Mouse (Mus musculus): ENCODE measurements around the gene Npas2.

Gene Npas2

DNA sequence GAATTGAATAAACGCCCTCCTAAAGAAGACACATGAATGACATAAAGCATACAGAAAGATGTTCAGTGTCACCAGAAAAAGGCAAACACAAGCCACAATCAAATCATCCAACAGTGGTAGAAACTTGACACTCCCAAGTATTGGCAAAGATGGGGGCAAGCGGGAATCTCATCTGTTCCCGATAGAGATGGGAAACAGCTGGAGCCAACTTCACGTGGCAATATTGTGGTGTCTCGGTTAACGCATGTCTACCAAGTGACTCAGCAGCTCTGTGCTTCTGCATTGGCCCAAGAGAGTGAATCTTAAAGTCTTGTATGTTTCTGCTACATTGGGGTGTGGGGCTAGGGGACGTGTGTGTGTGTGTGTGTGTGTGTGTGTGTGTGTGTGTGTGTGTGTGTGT lies 89.8 kb downstream of the Npas2 start:
- DNase-seq (ENCODE audit: low spot score in 2 of 2) = no peak

GRCm38 (mm10) chr1:39284786-39285185 lies 91.3 kb downstream of the Npas2 start:
- DNase-seq (ENCODE audit: low spot score in 2 of 2) = no peak

DNA sequence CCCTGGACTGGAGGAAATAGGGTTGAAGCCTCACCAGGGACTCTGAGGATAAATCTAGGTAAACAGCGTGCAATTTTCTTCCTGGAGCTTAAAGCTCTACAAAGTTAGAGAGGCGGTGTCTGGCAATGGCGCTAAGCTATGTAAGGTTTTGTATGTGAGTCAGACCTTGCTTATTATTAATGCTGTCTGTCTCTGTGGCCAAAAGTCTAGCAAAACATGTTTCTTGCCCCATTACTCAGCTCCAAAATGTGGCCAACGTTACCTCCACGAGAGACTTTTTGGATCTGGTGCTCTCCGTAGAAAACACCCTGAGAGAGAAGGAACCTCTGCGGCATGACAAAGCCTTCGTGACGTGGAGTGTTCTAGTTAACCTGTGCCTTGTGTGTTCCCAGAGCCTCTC lies 93.5 kb downstream of the Npas2 start:
- no peak for DNase-seq (ENCODE audit: low spot score in 2 of 2)

GRCm38 (mm10) chr1:39287831-39288230 lies 94.3 kb downstream of the Npas2 start:
- DNase-seq (ENCODE audit: low spot score in 2 of 2) = no peak

DNA sequence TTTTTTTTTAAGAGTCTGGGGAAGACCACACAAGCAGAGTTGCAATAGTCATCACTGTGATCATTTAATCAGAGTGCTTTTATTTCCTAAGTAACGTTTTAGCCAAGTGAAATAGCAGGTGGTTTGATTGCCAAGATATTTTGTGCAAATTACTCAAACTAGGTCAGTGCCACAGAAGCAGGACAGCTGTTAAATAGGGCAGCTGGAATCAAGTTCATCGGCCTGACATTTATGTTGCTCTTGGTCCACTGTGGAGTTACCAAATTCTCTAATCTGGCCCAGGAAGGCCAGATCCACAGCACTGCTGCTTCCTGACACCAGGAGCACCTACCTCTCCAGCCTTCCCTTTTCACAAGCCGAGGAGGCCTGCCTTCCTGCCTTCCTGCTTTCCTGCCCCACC lies 94.9 kb downstream of the Npas2 start:
- DNase-seq (ENCODE audit: low spot score in 2 of 2) = no peak

GRCm38 (mm10) chr1:39292001-39292400 lies 98.5 kb downstream of the Npas2 start:
- DNase-seq (ENCODE audit: low spot score in 2 of 2) = no peak

DNA sequence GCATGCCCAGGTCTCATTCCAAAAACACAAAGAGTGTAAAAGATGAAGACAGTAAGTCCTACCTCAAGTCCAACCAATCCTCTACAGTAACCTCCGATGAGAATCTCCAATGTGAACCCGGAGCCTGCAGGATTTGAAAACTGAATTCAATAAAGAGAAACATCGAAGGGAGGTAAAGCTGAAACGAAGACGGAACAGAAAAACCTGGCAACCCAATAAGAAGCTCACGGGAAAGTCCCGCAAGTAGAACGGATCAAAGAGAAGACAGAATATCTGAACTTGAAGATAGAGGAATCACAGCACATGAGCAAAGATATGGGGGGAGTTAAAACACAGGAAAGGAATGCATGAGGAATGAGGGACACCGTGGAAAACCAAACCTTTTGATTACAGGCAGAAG lies 104.8 kb downstream of the Npas2 start:
- DNase-seq (ENCODE audit: low spot score in 2 of 2) = no peak

- DNase-seq (ENCODE audit: low spot score in 2 of 2) = no peak
Observed at GRCm38 (mm10) chr1:39300243-39300642, 106.7 kb downstream of the Npas2 start.

- DNase-seq (ENCODE audit: low spot score in 2 of 2) = no peak
Observed at GRCm38 (mm10) chr1:39300676-39301075, 107.1 kb downstream of the Npas2 start.

DNA sequence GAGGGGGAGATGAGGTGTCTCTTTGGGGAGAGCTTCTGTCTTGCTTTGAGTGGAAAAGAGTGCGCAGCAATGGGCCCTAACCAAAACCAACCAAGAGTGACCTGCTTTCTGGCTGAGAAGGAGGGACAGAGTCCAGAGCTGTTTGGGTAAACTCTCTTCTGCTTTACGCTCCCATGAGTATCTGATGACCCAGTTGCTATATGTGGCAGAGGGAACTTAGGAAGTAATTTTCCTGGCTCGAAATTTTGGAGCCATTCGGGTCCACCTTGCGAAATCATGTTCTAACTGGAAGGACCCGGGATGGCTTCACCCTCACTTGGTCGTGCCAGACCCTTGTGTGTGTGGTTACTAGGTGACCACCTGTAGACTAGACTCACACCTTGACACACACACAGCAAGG lies 108.7 kb downstream of the Npas2 start:
- no peak for DNase-seq (ENCODE audit: low spot score in 2 of 2)

DNA sequence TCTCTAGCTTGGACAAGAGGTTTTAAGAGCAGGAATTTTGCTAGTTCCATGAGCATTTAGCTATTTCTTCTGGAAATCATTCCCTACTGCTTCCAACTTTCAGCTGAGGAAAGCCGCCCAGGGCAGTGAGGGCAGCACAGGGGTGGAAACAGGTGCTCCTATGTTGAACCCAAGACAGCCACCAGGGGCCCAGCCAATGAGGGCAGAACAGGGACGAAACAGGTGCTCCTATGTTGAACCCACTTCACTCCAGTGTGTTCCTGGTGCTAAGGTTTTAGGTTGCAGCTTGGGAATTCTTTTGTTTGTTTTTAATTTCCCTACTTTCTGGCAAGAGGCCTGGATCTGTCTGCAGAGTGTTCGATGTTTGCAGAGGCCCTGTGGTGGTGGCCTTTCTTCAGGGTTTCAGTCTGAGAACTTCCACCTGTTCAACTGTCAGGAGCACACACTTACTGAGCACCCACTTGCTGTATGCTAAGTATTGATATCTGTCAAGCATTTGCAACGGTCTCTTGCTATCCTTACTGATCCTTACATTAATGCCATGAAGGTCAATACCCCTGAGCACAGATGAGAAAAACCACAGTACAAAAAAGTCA lies 109.6 kb downstream of the Npas2 start:
- no peak for DNase-seq (ENCODE audit: low spot score in 2 of 2)

GRCm38 (mm10) chr1:39307291-39307690 lies 113.8 kb downstream of the Npas2 start:
- DNase-seq (ENCODE audit: low spot score in 2 of 2) = no peak

DNA sequence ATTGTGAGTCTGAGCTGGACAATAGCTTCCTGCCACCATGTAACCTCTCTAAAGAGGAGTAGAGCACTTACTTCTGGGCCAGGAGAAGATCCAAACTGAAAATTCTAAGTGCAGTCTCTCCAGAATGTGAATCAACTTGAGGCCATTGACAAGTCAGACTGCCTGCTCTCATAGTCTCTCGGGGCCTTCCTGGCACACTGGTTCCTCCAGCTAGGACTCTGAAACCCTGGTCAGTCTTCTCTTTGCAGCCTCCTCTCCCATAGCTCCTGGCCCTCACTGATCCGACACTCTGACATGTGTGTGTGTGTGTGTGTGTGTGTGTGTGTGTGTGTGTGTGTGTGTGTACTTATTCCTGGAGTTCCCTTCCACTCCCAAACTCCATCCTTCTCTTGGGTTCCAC lies 114.4 kb downstream of the Npas2 start:
- no peak for DNase-seq (ENCODE audit: low spot score in 2 of 2)

DNA sequence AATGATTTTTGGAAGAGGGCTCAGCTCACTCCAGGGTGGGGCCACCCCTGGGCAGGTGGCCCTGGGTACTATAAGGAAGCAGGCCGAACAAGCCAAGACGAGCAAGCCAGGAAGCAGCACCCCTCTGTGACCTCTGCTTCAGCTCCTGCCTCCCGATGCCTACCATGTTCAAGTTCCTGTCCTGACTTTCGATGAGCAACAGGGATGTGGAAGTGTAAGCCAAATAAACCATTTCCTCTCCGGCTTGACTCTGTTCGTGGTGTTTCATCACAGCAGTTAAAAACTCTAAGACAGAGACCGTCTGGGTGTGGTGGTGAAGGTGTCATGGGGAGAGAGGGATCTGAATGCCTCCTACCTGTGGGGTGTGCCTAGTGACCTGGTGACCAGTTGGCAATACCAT lies 116.0 kb downstream of the Npas2 start:
- no peak for DNase-seq (ENCODE audit: low spot score in 2 of 2)

DNA sequence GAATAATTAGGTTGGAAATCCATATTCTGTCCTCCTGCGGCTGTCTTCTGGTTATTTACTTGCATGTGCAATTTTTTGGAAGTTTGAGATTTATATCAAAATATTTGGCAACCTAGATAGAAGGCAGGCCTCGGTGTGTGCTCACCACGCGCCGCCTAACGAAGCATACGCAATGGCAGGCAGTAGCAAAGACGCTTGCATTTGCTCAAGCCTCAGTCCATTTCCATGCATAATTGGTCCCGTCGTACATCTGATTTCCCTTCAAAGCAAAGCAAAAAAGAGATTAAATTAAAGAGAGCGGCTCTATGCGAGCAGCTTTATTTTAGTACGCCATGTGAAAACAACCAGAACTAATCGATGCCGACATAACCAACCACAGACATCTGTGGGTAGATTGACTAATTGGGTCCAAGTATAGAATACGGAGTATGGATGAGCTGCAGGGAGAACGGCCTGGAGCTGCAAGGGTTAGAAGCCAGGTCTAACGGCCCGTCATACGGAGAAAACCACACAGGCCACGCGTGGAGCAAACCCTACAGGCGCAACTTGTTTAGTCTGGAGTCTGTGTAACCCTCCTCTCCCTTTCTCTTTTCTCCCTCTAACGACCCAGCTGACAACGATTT lies 118.9 kb downstream of the Npas2 start:
- DNase-seq (ENCODE audit: low spot score in 2 of 2) = no peak

- no peak for DNase-seq (ENCODE audit: low spot score in 2 of 2)
Observed at GRCm38 (mm10) chr1:39313352-39314245, 120.1 kb downstream of the Npas2 start.

DNA sequence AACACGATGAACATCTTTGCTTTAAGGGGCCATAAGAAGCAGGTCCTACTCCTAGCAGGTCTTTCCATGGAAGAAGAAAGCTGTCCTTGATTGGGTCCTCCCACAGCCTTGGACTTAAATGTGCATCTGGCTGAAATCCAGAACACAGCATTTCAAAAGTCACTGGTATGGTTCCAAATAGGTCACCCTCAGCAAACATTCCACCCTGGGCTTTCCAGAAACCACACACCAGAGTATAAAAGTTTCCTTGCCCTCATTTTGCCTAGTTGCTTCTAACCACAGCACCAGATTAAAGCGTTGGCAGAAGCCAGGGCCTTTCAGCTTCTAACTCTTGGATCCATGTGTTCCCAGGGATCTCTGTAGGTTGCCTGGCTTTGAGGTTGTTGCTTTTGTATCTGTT lies 124.4 kb downstream of the Npas2 start:
- DNase-seq (ENCODE audit: low spot score in 2 of 2) = no peak

DNA sequence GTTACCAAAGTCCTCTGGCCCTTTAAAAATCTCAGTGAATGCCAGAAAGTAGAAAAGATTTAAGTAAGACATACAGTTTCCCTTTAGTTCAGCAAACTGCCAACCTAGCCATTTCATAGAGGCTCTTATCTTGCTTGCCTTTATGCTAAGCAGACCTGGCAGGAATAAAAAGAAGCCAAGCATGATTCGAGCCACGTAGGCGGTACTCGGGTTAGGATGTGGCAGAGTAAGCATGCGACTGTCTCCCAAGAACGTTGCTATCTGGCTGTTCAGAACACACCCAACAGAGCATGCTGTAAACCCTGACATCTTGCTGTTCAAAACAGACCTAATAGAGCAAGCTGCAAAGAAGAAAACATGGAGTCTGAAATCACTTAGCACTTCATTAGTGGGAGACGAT lies 125.3 kb downstream of the Npas2 start:
- DNase-seq (ENCODE audit: low spot score in 2 of 2) = no peak

GRCm38 (mm10) chr1:39321954-39322353 lies 128.4 kb downstream of the Npas2 start:
- no peak for DNase-seq (ENCODE audit: low spot score in 2 of 2)

DNA sequence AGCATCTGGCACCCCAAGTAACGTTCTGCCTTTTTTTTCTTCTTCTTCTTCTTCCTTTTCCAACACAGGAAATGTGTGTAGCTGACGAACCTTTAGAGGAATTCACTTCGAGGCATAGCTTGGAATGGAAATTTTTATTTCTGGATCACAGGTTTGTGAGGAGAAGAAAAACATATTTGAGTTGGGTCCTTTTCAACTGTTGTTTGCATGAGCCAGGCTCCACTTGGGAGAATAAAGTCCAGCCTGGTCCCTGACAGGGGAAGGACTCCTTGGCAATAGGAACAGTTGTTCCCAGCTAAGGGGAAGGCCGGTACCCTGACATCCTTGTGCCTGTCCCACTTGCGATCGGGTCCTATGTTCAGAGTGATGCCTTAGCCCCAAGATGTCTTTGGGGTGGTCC lies 131.7 kb downstream of the Npas2 start:
- DNase-seq (ENCODE audit: low spot score in 2 of 2) = no peak

DNA sequence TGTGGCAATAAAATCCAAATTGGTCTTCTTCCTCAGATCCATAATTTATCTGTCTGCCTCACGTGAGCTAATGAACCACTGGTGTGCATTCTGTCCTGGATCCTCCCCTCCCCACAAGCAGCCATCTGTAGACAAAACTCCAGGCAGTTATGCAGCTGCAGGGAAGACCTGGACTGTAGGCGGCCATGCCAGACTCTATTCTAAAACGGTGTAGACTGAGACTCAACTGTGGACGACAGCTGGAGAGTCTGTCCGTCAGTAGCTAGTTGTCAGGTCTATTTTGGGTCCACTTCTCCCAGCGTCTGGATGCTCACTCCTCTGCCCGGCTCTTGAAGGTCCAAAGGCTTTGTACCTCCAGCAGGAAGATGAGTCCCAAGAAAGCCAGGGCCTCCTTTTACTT lies 134.0 kb downstream of the Npas2 start:
- no peak for DNase-seq (ENCODE audit: low spot score in 2 of 2)

- DNase-seq (ENCODE audit: low spot score in 2 of 2) = no peak
Observed at GRCm38 (mm10) chr1:39330857-39331594, 137.5 kb downstream of the Npas2 start.
